Mouse (Mus musculus): Measurements from ENCODE around the gene Map4k1.

GRCm38 (mm10) chr7:28944756-28945415 lies 37.0 kb upstream of the Map4k1 start:
- TF ChIP-seq CTCF (IDR thresholded peaks at IDR 0.05; ENCODE audit: borderline replicate concordance, extremely low read depth, insufficient read depth, insufficient read length) (no peak), POLR2A (IDR thresholded peaks at IDR 0.05; ENCODE audit: borderline replicate concordance, extremely low read depth, insufficient read depth, insufficient read length, poor library complexity, severe bottlenecking) (no peak)
